Mouse (Mus musculus) limb, embryonic 10.5 days (tissue): Measurements from ENCODE around the gene Hpcal4. TPM values are rescaled to one million over a fixed set of nuclear protein-coding genes. Genes with fewer than 3 reads are reported as not detected.
A peak's percentile ranks its signal among the peaks of the same experiment; 100 is the strongest.
"Not testable (repeated sequence)": the region's sequence is repeated elsewhere in the genome, so short reads cannot be mapped to it uniquely, and the experiment has no call there.

ENCODE experiments used
- DNase-seq: peaks from one replicate; pipeline ENCODE4 v3.0.0-alpha.2; 2017; ENCODE audit warnings: low spot score
- H3K27ac ChIP-seq: fragments of 300-500 bp; sonication (generic); 2 replicates; pipeline ENCODE4 v1.5.1; 2016; ENCODE audit warnings: mild to moderate bottlenecking
- H3K27me3 ChIP-seq: fragments of 300-500 bp; sonication (generic); 2 replicates; pipeline ENCODE4 v1.6.1; 2016; ENCODE audit warnings: low read depth, mild to moderate bottlenecking; ENCODE audit not compliant: poor library complexity, severe bottlenecking
- H3K36me3 ChIP-seq: fragments of 300-500 bp; sonication (generic); 2 replicates; pipeline ENCODE4 v1.6.1; 2016; ENCODE audit warnings: mild to moderate bottlenecking, moderate library complexity
- H3K4me1 ChIP-seq: fragments of 300-500 bp; sonication (generic); 2 replicates; pipeline ENCODE4 v1.6.1; 2016
- H3K4me3 ChIP-seq: fragments of 300-500 bp; sonication (generic); 2 replicates; pipeline ENCODE4 v1.5.1; 2016; ENCODE audit warnings: mild to moderate bottlenecking, moderate library complexity
- H3K9me3 ChIP-seq: fragments of 300-500 bp; sonication (generic); replicated peaks from 2 replicates; pipeline ENCODE4 v1.6.1; 2016; ENCODE audit warnings: mild to moderate bottlenecking
- WGBS: fragments of 180-500 bp; shearing (Covaris S2); methylation state at CpG from one replicate; pipeline ENCODE4 v1.1.7; 2016; 5-methylcytosine and 5-hydroxymethylcytosine counted together
- polyA plus RNA-seq: library from polyadenylated mRNA; unstranded; fragments of >200 nt; fragmentation: Nextera tagmentation; extraction: Ambion mirVana; gene quantifications from 2 replicates; pipeline ENCODE4 v1.2.1, GENCODE M21; 2016

Hpcal4 gene
- polyA plus RNA-seq: 0.28 and 0.48 TPM in 2 replicates

- peaks cover 82% of the 10 kb centered on the region for H3K27me3 ChIP-seq
- H3K4me1 ChIP-seq: peaks cover 20% of the 10 kb centered on the region
- peak; percentile 71 for DNase-seq
Measured at GRCm38 (mm10) chr4:123182328-123183238, at the start of gene Hpcal4. Hpcal4 (plus strand) TSS chr4:123183227.

GRCm38 (mm10) chr4:123137551-123137950, 45.5 kb upstream of the Hpcal4 start:
- no peak overlapping the region for H3K27ac ChIP-seq
- H3K27me3 ChIP-seq: no peaks in the 10 kb centered on the region
- H3K36me3 ChIP-seq: peaks cover 48% of the 10 kb centered on the region
- no peaks in the 10 kb centered on the region for H3K9me3 ChIP-seq
- no peak for DNase-seq
- WGBS: 85% methylated on average over 3 of the region's 3 CpGs
- no peak overlapping the region for H3K4me3 ChIP-seq
- H3K4me1 ChIP-seq: peaks cover 11% of the 10 kb centered on the region

More at GRCm38 (mm10) chr4:123182328-123183238, at the start of gene Hpcal4:
- Histone ChIP-seq H3K9me3 (no peaks in the 10 kb centered on the region), H3K36me3 (no peaks in the 10 kb centered on the region), H3K27ac (0 out of 2 replicates have a peak within 1 kb of the TSS, but pooled peaks have one; percentile 20), H3K4me3 (peak within 1 kb of the TSS; percentile 54)
- WGBS: under 1% methylated on average over 44 of the region's 44 CpGs

GRCm38 (mm10) chr4:123139513-123140154, 43.4 kb upstream of the Hpcal4 start, which contains the start of gene Ppie:
Ppie (minus strand) TSS chr4:123139951.
- H3K27ac ChIP-seq: peak within 1 kb of the TSS; percentile 88
- H3K4me1 ChIP-seq: peaks cover 11% of the 10 kb centered on the region
- WGBS: 1% methylated on average over 34 of the region's 34 CpGs
- H3K4me3 ChIP-seq: peak within 1 kb of the TSS; percentile 74
- H3K27me3 ChIP-seq: no peaks in the 10 kb centered on the region
- H3K36me3 ChIP-seq: peaks cover 28% of the 10 kb centered on the region
- H3K9me3 ChIP-seq: no peaks in the 10 kb centered on the region
- peak; percentile 94 for DNase-seq

GRCm38 (mm10) chr4:123147446-123148150, 35.4 kb upstream of the Hpcal4 start:
- no peaks in the 10 kb centered on the region for H3K36me3 ChIP-seq
- WGBS: 81% methylated on average over 5 of the region's 5 CpGs
- no peak overlapping the region for H3K27ac ChIP-seq
- H3K4me1 ChIP-seq: no peaks in the 10 kb centered on the region
- no peak overlapping the region for H3K4me3 ChIP-seq
- no peak for DNase-seq
- no peaks in the 10 kb centered on the region for H3K27me3 ChIP-seq
- no peaks in the 10 kb centered on the region for H3K9me3 ChIP-seq

- no peak overlapping the region for H3K27ac ChIP-seq
- H3K4me1 ChIP-seq: no peaks in the 10 kb centered on the region
- whole genome bisulfite sequencing: 77% methylated on average over 4 of the region's 4 CpGs
- H3K27me3 ChIP-seq: 0 out of 2 replicates have a peak, but pooled peaks cover 6% of the 10 kb centered on the region
- H3K36me3 ChIP-seq: no peaks in the 10 kb centered on the region
- H3K9me3 ChIP-seq: no peaks in the 10 kb centered on the region
- no peak for DNase-seq
- no peak overlapping the region for H3K4me3 ChIP-seq
Measured at GRCm38 (mm10) chr4:123152003-123152402, 31.0 kb upstream of the Hpcal4 start.

- DNase-seq: no peak
- no peak overlapping the region for H3K27ac ChIP-seq
- H3K36me3 ChIP-seq: no peaks in the 10 kb centered on the region
- 0 out of 2 replicates have a peak, but pooled peaks cover 6% of the 10 kb centered on the region for H3K27me3 ChIP-seq
- no peaks in the 10 kb centered on the region for H3K9me3 ChIP-seq
- no peak overlapping the region for H3K4me3 ChIP-seq
- no peaks in the 10 kb centered on the region for H3K4me1 ChIP-seq
- 55% methylated on average over 5 of the region's 5 CpGs for WGBS
Measured at GRCm38 (mm10) chr4:123152976-123153375, 30.1 kb upstream of the Hpcal4 start.

- no peak for DNase-seq
Measured at GRCm38 (mm10) chr4:123155004-123155403, 28.0 kb upstream of the Hpcal4 start.

GRCm38 (mm10) chr4:123155427-123155826, 27.6 kb upstream of the Hpcal4 start:
- Histone ChIP-seq H3K27ac (no peak overlapping the region), H3K36me3 (no peaks in the 10 kb centered on the region), H3K9me3 (no peaks in the 10 kb centered on the region), H3K4me3 (no peak overlapping the region), H3K4me1 (no peaks in the 10 kb centered on the region), H3K27me3 (0 out of 2 replicates have a peak, but pooled peaks cover 6% of the 10 kb centered on the region)
- 65% methylated on average over 2 of the region's 2 CpGs for WGBS
- DNase-seq: no peak

More at GRCm38 (mm10) chr4:123155004-123155403, 28.0 kb upstream of the Hpcal4 start:
- 29% methylated on average over 4 of the region's 4 CpGs for WGBS
- Histone ChIP-seq H3K36me3 (no peaks in the 10 kb centered on the region), H3K27ac (no peak overlapping the region), H3K27me3 (0 out of 2 replicates have a peak, but pooled peaks cover 6% of the 10 kb centered on the region), H3K4me3 (no peak overlapping the region), H3K9me3 (no peaks in the 10 kb centered on the region), H3K4me1 (no peaks in the 10 kb centered on the region)

- Histone ChIP-seq H3K27me3 (0 out of 2 replicates have a peak, but pooled peaks cover 6% of the 10 kb centered on the region), H3K27ac (no peak overlapping the region), H3K4me1 (no peaks in the 10 kb centered on the region), H3K4me3 (no peak overlapping the region), H3K36me3 (no peaks in the 10 kb centered on the region), H3K9me3 (no peaks in the 10 kb centered on the region)
- no peak for DNase-seq
Measured at GRCm38 (mm10) chr4:123155840-123156239, 27.2 kb upstream of the Hpcal4 start.

- 82% methylated on average over 6 of the region's 6 CpGs for WGBS
- DNase-seq: peak; percentile 24
- H3K4me1 ChIP-seq: peaks cover 11% of the 10 kb centered on the region
- no peaks in the 10 kb centered on the region for H3K9me3 ChIP-seq
- H3K4me3 ChIP-seq: no peak overlapping the region
- H3K27me3 ChIP-seq: peaks cover 6% of the 10 kb centered on the region; the same call in 1 of the 2 replicates
- H3K36me3 ChIP-seq: no peaks in the 10 kb centered on the region
- no peak overlapping the region for H3K27ac ChIP-seq
Measured at GRCm38 (mm10) chr4:123160571-123160970, 22.5 kb upstream of the Hpcal4 start.

GRCm38 (mm10) chr4:123161251-123161650, 21.8 kb upstream of the Hpcal4 start:
- H3K36me3 ChIP-seq, H3K27me3 ChIP-seq, DNase-seq, H3K9me3 ChIP-seq, H3K4me3 ChIP-seq, H3K27ac ChIP-seq: not testable (repeated sequence)
- peaks cover 11% of the 10 kb centered on the region for H3K4me1 ChIP-seq
- 73% methylated on average over 3 of the region's 3 CpGs for WGBS

GRCm38 (mm10) chr4:123162305-123162917, 20.6 kb upstream of the Hpcal4 start:
- H3K4me3 ChIP-seq: no peak overlapping the region
- no peak for DNase-seq
- H3K36me3 ChIP-seq: no peaks in the 10 kb centered on the region
- 27% methylated on average over 15 of the region's 15 CpGs for WGBS
- H3K27ac ChIP-seq: no peak overlapping the region
- H3K27me3 ChIP-seq: peaks cover 6% of the 10 kb centered on the region; the same call in 1 of the 2 replicates
- H3K9me3 ChIP-seq: no peaks in the 10 kb centered on the region
- H3K4me1 ChIP-seq: peaks cover 11% of the 10 kb centered on the region
